Mouse (Mus musculus): ENCODE results near the gene Itpkb.

GRCm38 (mm10) chr1:180403357-180403693 lies 73.0 kb downstream of the Itpkb start:
- TF ChIP-seq CTCF (IDR thresholded peaks at IDR 0.05), result no peak
- TF ChIP-seq EP300 (IDR thresholded peaks at IDR 0.05), result no peak

Measured in lung, postnatal 0 days (tissue).